Mouse (Mus musculus) gastrocnemius, adult 8-10 months (tissue): ENCODE measurements around the gene Arl6ip4. TPM values are rescaled to one million over a fixed set of nuclear protein-coding genes. Genes with fewer than 3 reads are reported as not detected.
A peak's percentile ranks its signal among the peaks of the same experiment; 100 is the strongest.

ENCODE experiments used
- DNase-seq, 2 experiments: peaks; one replicate each; pipeline ENCODE4 v3.0.0; 2022; ENCODE audit warnings: low spot score in 2 of 2
- total RNA-seq, 4 experiments: library from RNA; stranded (reverse); gene quantifications; 2 replicates each; pipeline ENCODE4 v1.2.4; 2022

The Arl6ip4 gene
- total RNA-seq, 4 experiments from 2014 or later = 36.7 to 46.8 (median 44.1) TPM

GRCm38 (mm10) chr5:124150895-124151294 is 35.0 kb downstream of the Arl6ip4 start:
- DNase-seq = no peak

GRCm38 (mm10) chr5:124152734-124153133 is 36.8 kb downstream of the Arl6ip4 start:
- DNase-seq = no peak

- DNase-seq = no peak
Observed at GRCm38 (mm10) chr5:124155943-124156342, 40.1 kb downstream of the Arl6ip4 start.

- DNase-seq = no peak
Observed at GRCm38 (mm10) chr5:124158305-124158704, 42.4 kb downstream of the Arl6ip4 start.

GRCm38 (mm10) chr5:124159453-124159852 is 43.6 kb downstream of the Arl6ip4 start:
- DNase-seq = no peak

- DNase-seq = no peak
Observed at GRCm38 (mm10) chr5:124161831-124162230, 45.9 kb downstream of the Arl6ip4 start.

- DNase-seq = peak; percentile 62 to 67
Observed at GRCm38 (mm10) chr5:124162577-124162976, 46.7 kb downstream of the Arl6ip4 start.

- DNase-seq = no peak
Observed at GRCm38 (mm10) chr5:124163445-124163844, 47.6 kb downstream of the Arl6ip4 start.

- DNase-seq = no peak
Observed at GRCm38 (mm10) chr5:124165622-124166570, 50.0 kb downstream of the Arl6ip4 start.

GRCm38 (mm10) chr5:124166741-124167140 is 50.9 kb downstream of the Arl6ip4 start:
- no peak for DNase-seq

- DNase-seq = no peak
Observed at GRCm38 (mm10) chr5:124167621-124168020, 51.7 kb downstream of the Arl6ip4 start.

Other genes starting within 250 kb of the Arl6ip4 start
- gene Hcar1, start 236.1 kb upstream of the Arl6ip4 start, total RNA-seq = under 1 TPM; 0.12 to 0.72 (median 0.32) TPM
- 10 to 100 TPM; 49.2 to 59.2 (median 52.6) TPM for gene Denr, start 208.9 kb upstream of the Arl6ip4 start, total RNA-seq
- gene Gm43518, start 188.7 kb upstream of the Arl6ip4 start, total RNA-seq = under 1 TPM in 1 of 4 experiments, not detected in 3; 0.94 TPM
- gene Ccdc62, start 185.4 kb upstream of the Arl6ip4 start, total RNA-seq = 1 to 10 TPM in 3 of 4 experiments, under 1 TPM in 1; 0.56 to 2.1 (median 1.3) TPM
- gene Hip1r, start 142.5 kb upstream of the Arl6ip4 start, total RNA-seq = 10 to 100 TPM in 2 of 4 experiments, 1 to 10 TPM in 2; 8.7 to 15.9 (median 11.4) TPM
- gene Vps37b, start 83.8 kb upstream of the Arl6ip4 start, total RNA-seq = 1 to 10 TPM; 4.6 to 6.2 (median 5.1) TPM
- 1 to 10 TPM; 7.2 to 9.5 (median 8.8) TPM for gene Abcb9, start 20.3 kb upstream of the Arl6ip4 start, total RNA-seq
- gene Ogfod2, start 3.8 kb upstream of the Arl6ip4 start, total RNA-seq = 10 to 100 TPM; 15.4 to 19.7 (median 17.3) TPM
- 10 to 100 TPM; 19.3 to 22.4 (median 20.8) TPM for gene Pitpnm2, start 133.7 kb downstream of the Arl6ip4 start, total RNA-seq
- gene Mphosph9, start 211.9 kb downstream of the Arl6ip4 start, total RNA-seq = 1 to 10 TPM; 2.0 to 3.1 (median 2.6) TPM
- 1 to 10 TPM; 6.4 to 7.5 (median 7.0) TPM for gene 2810006K23Rik, start 212.0 kb downstream of the Arl6ip4 start, total RNA-seq
- gene Cdk2ap1, start 247.0 kb downstream of the Arl6ip4 start, total RNA-seq = 100 to 1,000 TPM; 151 to 169 (median 168) TPM